Mouse (Mus musculus): ENCODE measurements around the gene Hoxa1. TPM values are rescaled to one million over a fixed set of nuclear protein-coding genes. Genes with fewer than 3 reads are reported as not detected.

Hoxa1 gene
- polyA plus RNA-seq (2016; fragmentation: Nextera tagmentation; extraction: Ambion mirVana) = 2.1 and 3.2 TPM in 2 replicates

GRCm38 (mm10) chr6:52158276-52159051, at the start of gene Hoxa1:
Gene Hoxa1, minus strand, starts transcription at chr6:52158317.
- H3K4me2 ChIP-seq (replicated peaks) = peak within 1 kb of the TSS; percentile 88
- under 1% methylated on average over 55 of the region's 55 CpGs for WGBS
- peaks cover 21% of the 10 kb centered on the region for H3K4me1 ChIP-seq
- H3K36me3 ChIP-seq = no peaks in the 10 kb centered on the region
- ATAC-seq (ENCODE audit: low FRiP score) = peak; percentile 85
- H3K27ac ChIP-seq = peak within 1 kb of the TSS; percentile 93
- peak within 1 kb of the TSS; percentile 81 for H3K9ac ChIP-seq
- H3K4me3 ChIP-seq = peak within 1 kb of the TSS; percentile 66
- peaks cover 71% of the 10 kb centered on the region for H3K27me3 ChIP-seq
- H3K9me3 ChIP-seq (replicated peaks) = no peaks in the 10 kb centered on the region

GRCm38 (mm10) chr6:52207684-52207976, 49.5 kb upstream of the Hoxa1 start:
- Histone ChIP-seq H3K27ac (no peak overlapping the region), H3K36me3 (no peaks in the 10 kb centered on the region), H3K4me2 (replicated peaks) (peak overlapping the region; percentile 46), H3K4me1 (peaks cover 17% of the 10 kb centered on the region), H3K4me3 (peak overlapping the region; percentile 47; the same call in 1 of the 2 replicates), H3K9me3 (replicated peaks) (no peaks in the 10 kb centered on the region), H3K9ac (no peak overlapping the region), H3K27me3 (peaks cover 97% of the 10 kb centered on the region)
- no peak for ATAC-seq (ENCODE audit: low FRiP score)

DNA sequence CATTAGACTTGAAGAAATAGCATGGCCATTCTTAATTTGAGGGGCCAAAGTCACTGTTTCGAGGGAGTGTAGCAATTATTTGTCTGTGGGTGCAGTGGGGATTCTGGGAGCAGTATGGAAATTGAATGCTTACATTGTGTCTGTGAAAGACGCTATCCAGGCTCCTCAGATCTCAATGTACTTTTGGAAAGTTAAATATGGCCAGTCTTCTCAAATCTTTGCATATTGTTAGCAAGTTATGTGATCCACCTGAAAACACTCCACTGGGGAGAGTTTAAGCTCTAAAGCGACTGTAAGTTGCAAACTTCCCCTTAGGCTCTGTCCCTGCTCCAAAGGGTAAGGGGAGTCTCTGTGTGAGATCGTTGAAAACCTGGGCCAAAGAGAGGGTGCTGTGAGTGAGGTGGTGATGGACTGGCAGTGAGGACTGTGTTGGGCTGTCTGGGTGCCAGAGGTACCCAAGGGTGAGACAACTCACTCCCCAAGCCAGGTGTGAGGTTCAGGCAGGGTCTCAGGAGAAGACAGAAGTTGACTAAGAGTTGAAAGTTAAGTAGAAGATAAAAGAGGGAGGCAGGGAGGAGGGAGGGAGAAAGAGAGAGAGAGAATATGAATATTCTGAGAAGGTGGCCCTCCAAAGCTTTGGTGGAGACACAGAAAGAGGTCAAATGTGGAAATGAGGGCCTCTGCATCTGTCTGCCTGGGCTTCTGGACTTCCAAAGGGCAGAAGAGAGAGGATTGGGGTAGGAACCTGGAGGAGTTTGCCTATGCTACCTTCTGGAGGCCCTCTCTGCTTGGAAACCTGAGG, 49.0 kb upstream of the Hoxa1 start:
- Histone ChIP-seq H3K4me2 (replicated peaks) (peak overlapping the region; percentile 46), H3K27me3 (peaks cover 96% of the 10 kb centered on the region), H3K9me3 (replicated peaks) (no peaks in the 10 kb centered on the region), H3K36me3 (no peaks in the 10 kb centered on the region), H3K4me1 (peaks cover 17% of the 10 kb centered on the region), H3K27ac (no peak overlapping the region), H3K4me3 (peak overlapping the region; percentile 47), H3K9ac (no peak overlapping the region)
- WGBS = 1% methylated on average over 4 of the region's 4 CpGs
- no peak for ATAC-seq (ENCODE audit: low FRiP score)

DNA sequence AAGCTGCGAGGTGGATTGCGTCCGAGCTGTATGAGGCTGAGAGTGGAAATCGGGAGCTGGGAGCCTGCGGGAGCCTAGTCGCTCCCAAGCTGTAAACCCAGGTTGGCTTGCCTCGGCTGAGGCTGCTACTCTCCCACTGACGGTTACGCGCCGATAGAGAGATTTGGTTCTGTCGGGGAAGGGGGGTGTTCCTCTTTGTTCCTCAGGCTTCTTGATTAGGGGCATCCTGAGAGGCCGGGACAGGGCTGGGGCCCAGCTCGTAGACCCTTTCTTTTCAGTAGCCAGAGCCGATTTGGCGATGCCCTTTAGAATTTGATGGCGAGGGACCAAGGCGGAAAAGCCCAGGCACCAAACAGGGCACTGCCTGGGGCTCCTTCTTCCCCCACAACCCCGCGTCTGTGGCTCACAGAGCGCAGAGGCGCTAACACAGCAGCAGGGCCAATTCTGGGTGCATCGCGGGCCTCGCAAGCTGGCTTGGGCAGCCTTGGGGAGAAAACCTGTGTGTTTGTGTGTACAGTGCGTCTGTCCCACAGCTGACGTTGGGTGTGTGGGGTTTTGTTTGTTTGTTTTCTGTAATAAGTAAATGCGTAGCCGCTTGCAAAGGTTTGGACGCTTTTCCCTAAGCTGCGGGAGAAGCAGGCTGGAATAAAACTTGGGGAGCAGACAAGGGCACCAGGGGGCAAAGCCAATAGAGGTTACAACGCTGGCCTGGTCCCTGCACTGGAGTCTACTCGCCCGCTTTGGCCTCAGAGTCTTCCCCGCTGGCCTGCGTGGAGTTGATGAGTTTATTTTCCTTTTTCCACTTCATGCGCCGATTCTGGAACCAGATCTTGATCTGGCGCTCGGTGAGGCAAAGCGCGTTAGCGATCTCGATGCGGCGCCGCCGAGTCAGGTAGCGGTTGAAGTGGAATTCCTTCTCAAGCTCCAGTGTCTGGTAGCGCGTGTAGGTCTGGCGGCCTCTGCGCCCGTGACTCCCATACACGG, 47.8 kb upstream of the Hoxa1 start:
- no peak for ATAC-seq (ENCODE audit: low FRiP score)
- Histone ChIP-seq H3K9me3 (replicated peaks) (no peaks in the 10 kb centered on the region), H3K4me2 (replicated peaks) (peak overlapping the region; percentile 46), H3K27ac (peak overlapping the region; percentile 71), H3K4me3 (peak overlapping the region; percentile 47), H3K27me3 (peaks cover 96% of the 10 kb centered on the region), H3K4me1 (peaks cover 14% of the 10 kb centered on the region), H3K9ac (peak overlapping the region; percentile 56), H3K36me3 (no peaks in the 10 kb centered on the region)
- WGBS = under 1% methylated on average over 55 of the region's 55 CpGs

DNA sequence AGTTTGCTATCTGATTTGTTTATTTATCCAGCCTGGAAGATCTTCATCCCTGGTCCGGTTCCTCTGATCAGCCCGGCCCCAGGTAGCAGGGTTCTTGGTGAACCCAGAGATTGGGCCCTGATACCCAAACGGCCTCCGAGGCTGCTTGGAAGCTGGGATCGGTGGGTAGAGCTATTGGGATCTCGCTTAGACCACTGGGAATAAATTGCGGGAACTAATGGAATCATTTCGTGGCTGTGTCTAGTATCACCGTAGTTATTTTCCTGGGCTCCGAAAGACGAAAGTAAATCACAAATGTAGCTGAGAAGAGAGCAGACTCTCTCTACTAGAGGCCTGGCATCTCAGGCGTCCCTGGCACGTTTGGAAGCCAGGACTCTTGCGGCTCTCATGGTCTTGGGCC, 47.1 kb upstream of the Hoxa1 start:
- Histone ChIP-seq H3K9me3 (replicated peaks) (no peaks in the 10 kb centered on the region), H3K36me3 (no peaks in the 10 kb centered on the region), H3K4me1 (peaks cover 14% of the 10 kb centered on the region), H3K9ac (peak overlapping the region; percentile 56), H3K27me3 (peaks cover 98% of the 10 kb centered on the region), H3K4me3 (peak overlapping the region; percentile 47), H3K4me2 (replicated peaks) (peak overlapping the region; percentile 46), H3K27ac (peak overlapping the region; percentile 71)
- WGBS = 4% methylated on average over 14 of the region's 14 CpGs
- ATAC-seq (ENCODE audit: low FRiP score) = no peak

DNA sequence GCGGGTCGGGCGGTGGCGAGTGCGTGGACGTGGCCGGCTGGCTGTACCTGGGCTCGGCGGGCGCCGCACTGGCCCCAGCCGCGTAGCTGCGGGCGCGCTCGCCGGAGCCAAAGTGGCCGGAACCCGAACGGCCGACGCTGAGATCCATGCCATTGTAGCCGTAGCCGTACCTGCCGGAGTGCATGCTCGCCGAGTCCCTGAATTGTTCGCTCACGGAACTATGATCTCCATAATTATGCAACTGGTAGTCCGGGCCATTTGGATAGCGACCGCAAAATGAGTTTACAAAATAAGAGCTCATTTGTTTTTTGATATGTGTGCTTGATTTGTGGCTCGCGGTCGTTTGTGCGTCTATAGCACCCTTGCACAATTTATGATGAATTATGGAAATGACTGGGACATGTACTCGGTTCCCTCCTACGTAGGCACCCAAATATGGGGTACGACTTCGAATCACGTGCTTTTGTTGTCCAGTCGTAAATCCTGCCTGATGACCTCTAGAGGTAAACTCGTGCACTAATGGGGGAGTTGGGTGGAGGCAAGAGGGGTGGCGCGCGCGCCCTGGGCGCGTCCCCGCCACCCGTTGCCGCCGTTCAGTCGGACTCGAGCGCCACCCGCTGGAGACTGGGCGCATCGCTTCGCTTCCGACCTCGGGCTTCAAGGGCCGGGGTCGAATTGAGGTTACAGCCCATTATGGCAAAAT, 46.1 kb upstream of the Hoxa1 start, which contains the start of gene Hoxa5:
Hoxa5 (minus strand) TSS at position 538 of the 703 bp plus-strand sequence.
- Histone ChIP-seq H3K36me3 (no peaks in the 10 kb centered on the region), H3K9ac (peak within 1 kb of the TSS; percentile 65), H3K27ac (peak within 1 kb of the TSS; percentile 80), H3K4me2 (replicated peaks) (peak within 1 kb of the TSS; percentile 46), H3K27me3 (peaks cover 98% of the 10 kb centered on the region), H3K4me3 (peak within 1 kb of the TSS; percentile 47), H3K9me3 (replicated peaks) (no peaks in the 10 kb centered on the region), H3K4me1 (peaks cover 14% of the 10 kb centered on the region)
- ATAC-seq (ENCODE audit: low FRiP score) = peak; percentile 20
- under 1% methylated on average over 64 of the region's 65 CpGs for WGBS

DNA sequence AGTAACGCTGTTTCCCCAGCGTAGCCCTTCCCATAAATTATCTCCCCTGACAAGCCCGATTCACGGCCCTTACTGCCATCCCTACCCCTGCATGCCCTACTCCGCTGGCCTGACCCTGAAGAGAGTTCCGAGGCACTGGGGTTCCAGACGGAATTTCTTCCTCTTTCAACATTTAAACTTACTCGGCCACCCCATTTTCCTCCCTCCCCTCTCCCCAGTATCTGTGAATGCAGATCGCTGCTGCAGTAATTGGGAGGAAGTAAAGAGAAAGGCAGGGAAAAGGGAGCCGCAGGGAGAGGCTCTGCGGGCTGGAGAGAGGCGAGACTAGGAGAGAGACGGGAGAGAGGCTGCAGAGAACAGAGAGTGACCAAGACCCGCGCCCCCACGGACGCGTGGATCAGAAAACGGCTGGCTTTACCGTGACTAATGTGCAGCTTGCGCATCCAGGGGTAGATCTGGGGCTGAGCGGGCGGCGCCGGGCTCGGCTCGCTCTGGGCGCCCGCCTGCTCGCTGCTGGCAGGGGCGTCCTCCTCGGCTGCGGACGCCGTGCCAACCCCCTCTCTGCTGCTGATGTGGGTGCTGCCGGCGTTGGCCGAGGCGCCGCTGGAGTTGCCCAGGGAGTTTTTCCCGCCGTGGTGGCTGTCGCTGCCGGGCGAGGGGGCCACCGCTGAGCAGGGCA, 45.4 kb upstream of the Hoxa1 start:
- peak overlapping the region; percentile 65 for H3K9ac ChIP-seq
- WGBS = under 1% methylated on average over 46 of the region's 46 CpGs
- peaks cover 10% of the 10 kb centered on the region for H3K4me1 ChIP-seq
- peak overlapping the region; percentile 47 for H3K4me3 ChIP-seq
- H3K27ac ChIP-seq = peak overlapping the region; percentile 80
- peak; percentile 63 for ATAC-seq (ENCODE audit: low FRiP score)
- H3K36me3 ChIP-seq = no peaks in the 10 kb centered on the region
- peak overlapping the region; percentile 46 for H3K4me2 ChIP-seq (replicated peaks)
- H3K27me3 ChIP-seq = peaks cover 97% of the 10 kb centered on the region
- H3K9me3 ChIP-seq (replicated peaks) = no peaks in the 10 kb centered on the region

- Histone ChIP-seq H3K9ac (peak overlapping the region; percentile 65), H3K4me3 (peak overlapping the region; percentile 47), H3K4me1 (peaks cover 9% of the 10 kb centered on the region), H3K27me3 (peaks cover 97% of the 10 kb centered on the region), H3K36me3 (no peaks in the 10 kb centered on the region), H3K27ac (peak overlapping the region; percentile 80), H3K9me3 (replicated peaks) (no peaks in the 10 kb centered on the region), H3K4me2 (replicated peaks) (peak overlapping the region; percentile 46)
- WGBS = 1% methylated on average over 10 of the region's 10 CpGs
- ATAC-seq (ENCODE audit: low FRiP score) = no peak
These were observed 44.9 kb upstream of the Hoxa1 start for GRCm38 (mm10) chr6:52203121-52203370.

DNA sequence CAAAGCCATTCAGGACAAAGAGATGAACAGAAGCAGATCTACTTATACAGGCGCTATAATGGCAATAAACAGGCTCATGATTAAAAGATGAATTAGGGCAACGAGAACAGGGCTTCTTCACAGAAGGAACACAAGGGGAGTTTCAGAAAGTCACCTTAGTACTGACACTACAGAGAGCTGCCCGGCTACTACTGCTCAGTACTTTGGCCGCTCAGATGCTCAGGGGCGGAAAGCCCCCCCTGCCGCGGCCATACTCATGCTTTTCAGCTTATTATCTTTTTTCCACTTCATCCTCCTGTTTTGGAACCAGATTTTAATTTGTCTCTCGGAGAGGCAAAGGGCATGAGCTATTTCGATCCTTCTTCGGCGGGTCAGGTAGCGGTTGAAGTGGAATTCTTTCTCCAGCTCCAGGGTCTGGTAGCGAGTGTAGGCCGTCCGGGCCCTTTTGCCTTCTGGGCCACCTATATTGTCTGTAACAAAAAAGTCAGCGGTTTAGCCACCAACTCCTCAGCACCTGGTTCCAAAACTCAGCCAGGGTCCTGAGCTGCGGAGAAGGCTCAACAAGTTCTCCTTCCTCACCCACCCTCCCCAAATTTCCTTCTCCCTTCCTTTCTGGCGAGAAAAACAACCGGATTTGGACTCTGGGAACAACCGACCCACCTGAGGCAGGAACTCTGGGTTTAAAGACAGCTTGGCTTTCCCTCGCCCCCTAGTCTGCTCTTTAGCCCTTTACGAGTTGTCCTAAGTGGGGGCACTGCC, 44.4 kb upstream of the Hoxa1 start:
- no peaks in the 10 kb centered on the region for H3K9me3 ChIP-seq (replicated peaks)
- no peak for ATAC-seq (ENCODE audit: low FRiP score)
- 2% methylated on average over 22 of the region's 22 CpGs for WGBS
- H3K36me3 ChIP-seq = no peaks in the 10 kb centered on the region
- peaks cover 97% of the 10 kb centered on the region for H3K27me3 ChIP-seq
- H3K4me1 ChIP-seq = peaks cover 9% of the 10 kb centered on the region
- H3K27ac ChIP-seq = peak overlapping the region; percentile 80
- H3K4me3 ChIP-seq = peak overlapping the region; percentile 47
- peak overlapping the region; percentile 46 for H3K4me2 ChIP-seq (replicated peaks)
- H3K9ac ChIP-seq = peak overlapping the region; percentile 65

DNA sequence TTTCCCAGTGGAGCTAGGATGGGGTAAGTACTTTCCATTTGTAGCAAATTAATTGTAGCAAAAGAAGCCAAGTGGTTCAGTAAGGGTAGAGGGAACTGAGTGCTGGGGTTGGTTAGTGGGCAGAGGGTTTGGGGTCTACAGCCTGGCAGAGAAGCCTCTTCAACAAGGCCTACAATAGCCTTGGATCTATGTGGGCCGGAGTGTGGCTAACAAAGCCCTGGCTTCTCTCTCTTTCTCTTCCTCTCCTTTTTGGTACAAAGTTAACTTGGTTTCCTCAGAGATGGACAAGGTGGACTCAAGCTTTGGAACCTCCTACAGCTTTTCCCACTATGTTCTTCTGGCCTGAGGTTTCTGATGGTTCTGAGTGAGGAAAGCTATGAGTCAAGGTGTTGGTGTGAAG, 43.2 kb upstream of the Hoxa1 start:
- ATAC-seq (ENCODE audit: low FRiP score) = no peak
- no peaks in the 10 kb centered on the region for H3K9me3 ChIP-seq (replicated peaks)
- H3K27ac ChIP-seq = 0 out of 2 replicates have a peak overlapping the region, but pooled peaks have one; percentile 75
- peaks cover 9% of the 10 kb centered on the region for H3K4me1 ChIP-seq
- 7% methylated on average over 1 of the region's 1 CpGs for WGBS
- H3K4me2 ChIP-seq (replicated peaks) = peak overlapping the region; percentile 34
- peak overlapping the region; percentile 28; the same call in 1 of the 2 replicates for H3K9ac ChIP-seq
- peaks cover 97% of the 10 kb centered on the region for H3K27me3 ChIP-seq
- no peaks in the 10 kb centered on the region for H3K36me3 ChIP-seq
- peak overlapping the region; percentile 25 for H3K4me3 ChIP-seq

All from hindbrain, embryonic 12.5 days (tissue).